Mouse (Mus musculus): ENCODE results near the gene Esrra. TPM values are rescaled to one million over a fixed set of nuclear protein-coding genes. Genes with fewer than 3 reads are reported as not detected.
"Not testable (repeated sequence)": the region's sequence is repeated elsewhere in the genome, so short reads cannot be mapped to it uniquely, and the experiment has no call there.

The Esrra gene
- total RNA-seq, 2 experiments from 2014 or later: 84.3 to 85.3 TPM

- peak; percentile 79 to 83 for DNase-seq
- intact Hi-C loops (cut with DNase I): loop anchor here (2.0 kb wide), 1 partner anchor 44 kb away; no protein-coding TSS in a partner anchor
These were observed 3.1 kb upstream of the Esrra start for GRCm38 (mm10) chr19:6924461-6925306.

GRCm38 (mm10) chr19:6922901-6923735 is 1.5 kb upstream of the Esrra start:
- intact Hi-C loops (cut with DNase I): no loop called here
- DNase-seq: no peak

GRCm38 (mm10) chr19:6920741-6921636 is 624 bp downstream of the Esrra start:
- DNase-seq: peak in 1 of 2 experiments; percentile 49
- intact Hi-C loops (cut with DNase I): no loop called here

GRCm38 (mm10) chr19:6919876-6920740 is 1.5 kb downstream of the Esrra start:
- intact Hi-C loops (cut with DNase I): no loop called here
- no peak for DNase-seq

- no peak for DNase-seq
- intact Hi-C loops (cut with DNase I): no loop called here
These were observed 2.2 kb downstream of the Esrra start for GRCm38 (mm10) chr19:6919431-6919830.

GRCm38 (mm10) chr19:6918321-6918720 is 3.3 kb downstream of the Esrra start:
- no peak for DNase-seq
- intact Hi-C loops (cut with DNase I): no loop called here

- intact Hi-C loops (cut with DNase I): no loop called here
- DNase-seq: no peak
These were observed 5.1 kb downstream of the Esrra start for GRCm38 (mm10) chr19:6916496-6916895.

- intact Hi-C loops (cut with DNase I): no loop called here
- DNase-seq: no peak
These were observed 6.3 kb downstream of the Esrra start for GRCm38 (mm10) chr19:6915276-6915675.

- intact Hi-C loops (cut with DNase I): no loop called here
- no peak for DNase-seq
These were observed 7.1 kb downstream of the Esrra start for GRCm38 (mm10) chr19:6914540-6914939.

GRCm38 (mm10) chr19:6913991-6914390 is 7.6 kb downstream of the Esrra start:
- intact Hi-C loops (cut with DNase I): no loop called here
- DNase-seq: peak in 1 of 2 experiments; percentile 29

- DNase-seq: peak in 1 of 2 experiments; percentile 4
- intact Hi-C loops (cut with DNase I): no loop called here
These were observed 8.6 kb downstream of the Esrra start for GRCm38 (mm10) chr19:6913036-6913435.

- intact Hi-C loops (cut with DNase I): no loop called here
- peak in 1 of 2 experiments; percentile 13 for DNase-seq
These were observed 9.2 kb downstream of the Esrra start for GRCm38 (mm10) chr19:6912205-6912970.

GRCm38 (mm10) chr19:6911101-6912074 is 10.2 kb downstream of the Esrra start:
- intact Hi-C loops (cut with DNase I): no loop called here
- no peak for DNase-seq

GRCm38 (mm10) chr19:6910306-6910705 is 11.3 kb downstream of the Esrra start:
- DNase-seq: not testable (repeated sequence)

GRCm38 (mm10) chr19:6909507-6910289 is 11.9 kb downstream of the Esrra start, which contains the start of the genes Trmt112 and Prdx5:
TSS of gene Trmt112 (plus strand) at chr19:6909698.
TSS of gene Prdx5 (minus strand) at chr19:6910106.
- intact Hi-C loops (cut with DNase I): no loop called here
- peak; percentile 79 to 81 for DNase-seq

More at GRCm38 (mm10) chr19:6910306-6910705, 11.3 kb downstream of the Esrra start:
- intact Hi-C loops (cut with DNase I): not testable (repeated sequence)

- intact Hi-C loops (cut with DNase I): no loop called here
- DNase-seq: no peak
These were observed 12.6 kb downstream of the Esrra start for GRCm38 (mm10) chr19:6909021-6909420.

All from gastrocnemius, postnatal 36 days (tissue).